Mouse (Mus musculus) adrenal gland, adult 18-20 months (tissue): ENCODE measurements at regions not wholly inside any gene's neighbourhood (a gene's known extent, or its start where the extent isn't known, plus 50 kb on each side); places are given as distances from the start of the nearest gene placed in this dataset.
A peak's percentile ranks its signal among the peaks of the same experiment; 100 is the strongest.

Experiments used
- DNase-seq, 2 experiments: peaks; one replicate each; pipeline ENCODE4 v3.0.0; 2021 to 2022; ENCODE audit warnings: low spot score in 2 of 2

DNA sequence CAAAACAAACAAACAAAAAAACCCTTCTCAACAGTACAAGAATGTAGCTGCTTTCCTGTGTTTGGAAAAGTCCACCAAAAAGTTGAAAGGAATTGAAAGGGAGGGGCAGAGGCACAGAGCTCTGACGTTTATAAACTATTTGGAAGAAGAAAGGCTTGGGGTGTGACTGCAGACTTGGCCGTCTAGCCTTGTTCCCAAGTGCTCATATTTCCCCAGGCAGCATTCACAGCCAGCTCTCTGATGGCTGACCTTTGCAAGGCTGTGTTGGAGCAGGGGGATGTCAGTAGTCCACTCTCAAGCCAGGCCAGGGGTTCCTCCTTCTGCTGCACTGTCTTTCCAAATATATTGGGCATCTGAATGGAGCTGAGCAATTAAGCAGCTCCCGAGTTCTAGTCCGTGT is 534.5 kb downstream of the 1700129C05Rik start:
- DNase-seq = no peak

DNA sequence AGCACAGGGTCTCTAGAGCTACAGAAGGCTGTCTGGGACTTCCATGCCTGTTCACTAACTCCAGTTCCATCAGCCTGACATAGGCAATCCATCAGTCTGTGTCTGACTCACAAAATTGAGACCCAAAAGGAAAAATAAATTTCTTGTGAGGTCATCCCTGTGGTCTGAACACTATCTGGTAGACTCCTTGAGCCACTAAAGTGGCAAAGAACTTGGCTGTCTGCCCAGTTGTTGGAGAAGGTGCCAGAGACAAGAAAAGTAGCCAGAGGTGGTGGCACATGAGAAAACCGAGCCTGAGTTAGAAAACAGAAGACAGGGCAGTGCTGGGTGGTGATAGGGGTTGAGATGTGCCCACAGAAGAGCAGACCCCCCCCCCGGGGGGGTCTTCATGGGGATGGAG is 535.0 kb downstream of the 1700129C05Rik start:
- DNase-seq = peak; percentile 22 to 33

DNA sequence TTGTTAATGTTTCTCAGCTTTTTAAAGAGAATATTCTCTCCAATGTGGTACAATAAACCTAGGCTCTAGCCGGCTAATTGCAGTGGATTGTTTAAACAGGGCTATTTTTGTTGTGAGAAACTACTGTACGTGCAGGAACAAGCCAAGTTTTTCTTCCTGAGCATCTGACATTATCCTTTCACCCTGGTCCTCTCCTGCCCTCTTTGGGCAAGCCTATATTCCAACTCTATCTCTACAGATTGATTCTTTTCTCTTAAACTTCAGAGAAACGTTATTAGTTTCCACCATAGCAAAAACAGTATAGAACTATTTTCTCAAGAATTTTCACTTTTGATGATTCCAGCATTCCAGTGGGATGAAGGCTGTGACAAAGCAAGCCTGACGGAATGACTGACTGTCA is 535.2 kb downstream of the Fgf9 start:
- DNase-seq = no peak

DNA sequence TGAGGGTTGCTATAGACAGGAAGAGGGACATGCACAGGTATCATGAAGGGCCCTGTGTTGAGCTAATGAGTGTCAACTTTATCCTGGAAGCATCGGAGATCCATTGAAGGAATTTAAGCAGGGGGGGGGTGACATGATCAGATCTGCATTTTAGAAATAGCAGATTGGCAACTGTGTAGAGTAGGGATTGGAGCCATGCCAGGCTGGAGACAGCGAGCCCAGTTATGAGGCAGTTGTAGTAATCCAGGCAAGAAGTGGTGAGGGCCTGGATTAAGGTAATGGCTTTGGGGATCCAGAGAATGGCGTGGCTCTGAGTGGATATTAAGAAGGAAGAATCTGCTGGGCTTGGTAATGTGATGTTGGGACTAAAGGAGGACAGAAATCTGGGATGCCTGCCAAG is 528.5 kb downstream of the Fgf9 start:
- no peak for DNase-seq

DNA sequence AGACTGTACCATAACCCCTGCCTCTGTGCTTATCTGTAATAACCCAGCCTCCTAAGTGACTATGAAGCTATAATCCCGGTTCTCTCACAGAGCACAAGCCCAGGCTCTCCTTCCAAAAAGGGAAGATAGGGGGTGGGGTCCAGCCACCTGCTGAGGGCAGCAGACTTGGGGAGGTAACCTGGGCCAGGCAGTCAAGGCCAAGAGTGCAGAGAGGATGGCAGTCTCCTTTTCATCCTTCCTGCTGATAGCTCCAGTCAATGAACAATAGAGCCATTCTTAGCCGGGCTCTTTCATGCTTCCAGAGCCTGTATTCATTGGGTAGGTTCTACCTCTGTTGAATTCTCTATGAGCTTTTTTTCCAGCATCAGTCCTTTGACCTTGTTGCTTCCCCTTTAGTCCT is 527.5 kb downstream of the Fgf9 start:
- DNase-seq = no peak

DNA sequence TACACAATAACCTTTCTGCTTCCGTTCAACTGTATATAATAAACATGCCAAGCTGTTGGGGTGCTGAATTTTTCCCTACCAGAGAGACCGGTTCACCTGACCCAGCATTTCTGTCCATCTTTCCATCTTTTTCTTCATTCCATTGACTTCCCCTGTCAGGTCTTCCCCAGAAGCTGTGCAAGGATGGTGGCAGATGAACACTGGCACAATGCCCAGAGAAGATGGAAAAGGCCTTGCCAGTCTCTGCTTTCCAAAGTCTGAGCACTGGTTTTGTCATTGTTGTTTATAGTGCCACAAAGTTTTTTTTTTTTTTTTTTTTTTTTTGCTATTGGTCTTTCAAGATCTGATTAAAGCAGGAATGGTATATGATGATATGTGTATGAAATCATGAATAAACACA is 526.6 kb downstream of the Fgf9 start:
- no peak for DNase-seq

DNA sequence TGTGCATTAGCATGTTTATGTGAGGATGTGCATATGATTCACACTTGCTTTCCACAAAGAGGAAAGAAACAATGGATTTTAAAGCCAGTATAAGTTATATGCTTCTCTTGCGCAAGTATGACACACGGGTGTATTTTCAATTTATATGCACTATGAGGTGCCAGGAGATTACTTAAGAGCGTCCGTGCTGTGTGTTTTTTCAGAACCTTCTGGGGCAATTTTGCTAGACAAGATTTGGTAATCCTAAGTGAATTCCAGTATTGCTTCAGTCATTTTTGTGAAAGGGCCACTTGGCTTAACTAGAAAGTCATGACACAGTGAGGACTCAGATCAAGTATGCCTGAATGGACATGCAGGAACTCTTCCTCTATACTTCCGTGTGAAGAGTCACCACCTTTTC is 511.5 kb downstream of the Fgf9 start:
- DNase-seq = no peak

DNA sequence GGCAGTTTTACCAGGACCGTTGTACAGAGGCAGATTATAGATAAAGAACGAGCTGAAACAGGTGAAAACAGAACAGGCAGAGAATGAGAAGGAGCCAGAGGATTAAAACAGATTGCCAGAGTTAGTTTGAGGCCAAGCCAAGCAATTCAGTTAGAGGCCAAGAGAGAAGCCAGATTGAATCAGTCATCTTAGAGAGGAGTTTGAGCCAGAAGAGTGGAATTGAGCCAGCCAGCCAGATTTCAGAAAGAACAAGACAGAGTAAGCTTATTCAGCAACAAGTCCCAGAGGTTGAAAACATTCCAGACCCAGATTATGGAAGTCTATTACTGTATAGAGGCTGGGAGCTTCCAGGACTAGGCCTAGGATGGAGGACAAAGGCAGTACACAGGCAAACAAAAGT is 499.7 kb downstream of the Fgf9 start:
- DNase-seq = no peak

DNA sequence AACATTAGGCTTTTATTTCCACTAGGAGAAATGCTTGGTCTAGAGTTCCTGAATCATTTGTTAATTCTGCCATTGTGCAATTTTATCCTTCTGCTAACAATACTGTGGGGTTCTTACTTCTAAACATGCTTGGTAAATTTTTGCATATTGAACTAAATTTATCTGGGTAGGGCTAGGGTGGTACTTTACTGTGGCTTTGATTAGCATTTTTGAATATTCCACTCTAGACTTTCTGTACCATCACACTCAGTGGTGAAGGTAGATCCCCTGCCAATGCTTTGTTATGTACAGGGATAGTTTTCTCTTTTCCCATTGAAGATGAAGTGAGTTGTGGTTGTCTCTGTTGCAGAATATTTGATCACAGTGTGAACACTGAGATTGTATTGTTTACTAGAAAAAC is 497.1 kb downstream of the Fgf9 start:
- no peak for DNase-seq

DNA sequence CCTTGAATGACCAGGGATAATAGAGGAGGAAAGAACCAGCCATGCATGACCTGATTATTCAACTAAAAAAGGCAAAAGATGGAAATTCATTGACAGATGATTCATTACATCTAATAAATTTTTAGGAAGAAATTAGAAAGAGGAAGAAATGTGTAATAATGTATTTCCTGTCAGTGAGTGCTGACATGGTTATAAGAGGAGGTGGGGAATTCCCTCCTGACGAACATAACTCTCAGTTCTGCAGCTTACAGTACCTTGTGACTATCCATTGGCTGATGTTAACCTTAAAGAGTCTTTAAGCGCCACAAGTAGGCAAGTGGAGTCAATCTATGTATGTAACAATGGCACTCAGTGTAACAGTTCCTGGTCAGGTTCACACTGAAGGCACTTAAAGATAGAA is 492.7 kb downstream of the Fgf9 start:
- DNase-seq = no peak

DNA sequence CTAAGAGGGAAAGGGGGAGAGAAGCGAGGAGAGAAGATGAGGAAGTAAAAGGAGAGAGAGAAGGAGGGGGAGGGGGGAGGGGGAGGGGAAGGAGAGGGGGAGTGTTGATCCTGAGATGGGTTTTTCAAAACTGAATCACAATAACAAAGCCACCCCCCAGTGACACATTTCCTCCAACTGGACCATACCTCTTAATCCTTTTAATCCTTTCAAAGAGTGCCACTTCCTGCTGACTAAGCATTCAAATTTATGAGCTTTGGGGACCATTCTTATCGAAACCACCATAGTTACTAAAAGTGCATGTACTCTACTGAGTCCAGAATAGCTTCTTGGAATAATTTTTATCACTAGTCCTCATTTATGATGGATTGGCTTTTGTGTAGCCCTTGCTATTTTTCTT is 480.4 kb downstream of the Fgf9 start:
- DNase-seq = no peak

DNA sequence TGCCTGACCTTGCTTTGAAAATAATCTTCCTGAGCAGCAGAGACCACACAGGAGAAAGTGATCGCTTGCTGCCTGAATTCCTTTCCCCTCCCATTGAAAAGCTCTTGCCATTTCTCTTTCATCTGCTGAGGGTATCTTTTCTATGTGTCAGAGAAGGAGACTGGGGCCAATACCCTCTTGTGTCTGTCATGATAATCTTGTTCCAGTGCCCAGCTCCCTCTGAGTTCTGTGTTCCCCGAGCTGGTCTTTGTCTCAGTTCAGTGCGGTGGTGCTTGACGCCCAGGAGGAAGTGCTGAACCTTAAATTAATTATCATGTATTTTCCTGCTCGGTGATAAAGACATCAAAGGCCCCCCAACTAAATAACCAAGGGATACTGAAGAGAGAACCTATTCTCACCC is 475.4 kb downstream of the Fgf9 start:
- no peak for DNase-seq

DNA sequence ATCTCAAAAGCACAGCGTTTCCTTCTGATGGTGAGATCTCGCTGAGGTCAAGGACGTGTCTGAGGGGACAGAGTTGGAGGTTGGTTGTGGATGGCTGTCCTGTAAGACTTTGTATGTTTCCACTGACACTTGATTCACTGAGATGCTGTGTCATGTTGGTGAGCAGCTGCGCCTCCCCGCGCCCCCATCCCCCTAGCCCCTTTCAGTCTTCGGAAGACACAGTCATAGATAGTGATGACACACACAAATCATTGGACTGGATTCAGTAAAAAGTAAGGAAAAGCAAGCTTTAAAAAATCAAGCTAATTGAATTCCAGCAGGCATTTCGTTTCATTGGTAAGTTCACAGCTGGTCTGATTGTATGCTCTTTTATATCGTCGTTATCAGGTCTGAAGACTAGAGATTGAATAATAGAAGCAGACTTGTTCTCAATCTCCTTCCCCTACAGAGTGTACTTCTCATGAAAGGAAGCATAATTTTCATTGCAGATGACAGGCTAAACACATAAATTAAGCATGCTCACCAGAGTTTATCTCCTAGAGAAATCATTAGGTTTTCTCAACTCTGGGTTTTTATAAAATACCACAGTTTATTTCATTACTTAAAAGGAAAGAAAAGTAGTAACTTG is 472.9 kb downstream of the Fgf9 start:
- DNase-seq = no peak

DNA sequence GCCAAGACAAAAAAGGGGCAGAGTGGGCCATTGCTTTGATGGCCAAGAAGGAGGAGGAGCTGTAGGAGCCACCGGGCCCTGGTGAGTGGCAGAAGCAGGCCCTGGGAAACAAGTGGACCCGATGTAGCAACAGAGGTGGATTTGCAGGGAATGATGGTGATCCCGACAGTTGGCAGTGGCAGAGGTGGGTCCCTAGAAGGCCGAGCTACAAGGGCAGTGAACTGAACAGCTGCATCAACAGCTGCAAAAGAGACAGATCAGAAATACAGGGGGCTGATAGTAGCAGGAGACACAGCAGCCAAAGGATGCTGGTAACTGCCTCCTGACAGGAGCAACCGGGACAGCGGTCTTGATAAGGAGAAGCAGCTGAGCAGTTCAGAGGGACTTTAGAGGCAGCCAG is 467.8 kb downstream of the Fgf9 start:
- no peak for DNase-seq

DNA sequence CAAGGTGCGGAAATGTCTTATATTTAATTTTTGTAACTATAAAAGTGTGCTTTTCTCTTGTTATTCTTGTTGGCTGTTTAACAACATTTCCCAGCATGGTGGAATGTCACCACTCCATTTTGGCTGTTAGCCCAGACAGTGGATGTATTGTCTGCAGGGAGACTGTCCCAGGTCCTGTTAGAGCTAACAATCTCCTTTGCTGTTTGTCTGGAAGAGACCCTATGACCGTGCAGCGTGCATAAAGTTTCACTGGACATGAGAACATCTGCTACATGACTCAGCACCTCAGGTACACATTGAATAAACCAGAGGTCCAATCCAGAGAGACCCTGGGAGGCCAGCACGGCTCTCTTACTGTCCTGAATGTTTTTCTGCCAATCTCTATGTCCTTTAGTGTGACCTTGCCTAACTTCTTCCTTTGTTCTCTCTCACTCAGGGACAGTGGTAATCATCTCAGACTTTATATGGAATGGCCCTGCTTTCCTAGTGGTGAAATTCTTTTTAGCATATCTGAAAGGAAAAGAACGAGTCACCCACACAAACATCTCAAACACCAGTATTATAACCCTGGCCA is 450.7 kb downstream of the Fgf9 start:
- DNase-seq = no peak

DNA sequence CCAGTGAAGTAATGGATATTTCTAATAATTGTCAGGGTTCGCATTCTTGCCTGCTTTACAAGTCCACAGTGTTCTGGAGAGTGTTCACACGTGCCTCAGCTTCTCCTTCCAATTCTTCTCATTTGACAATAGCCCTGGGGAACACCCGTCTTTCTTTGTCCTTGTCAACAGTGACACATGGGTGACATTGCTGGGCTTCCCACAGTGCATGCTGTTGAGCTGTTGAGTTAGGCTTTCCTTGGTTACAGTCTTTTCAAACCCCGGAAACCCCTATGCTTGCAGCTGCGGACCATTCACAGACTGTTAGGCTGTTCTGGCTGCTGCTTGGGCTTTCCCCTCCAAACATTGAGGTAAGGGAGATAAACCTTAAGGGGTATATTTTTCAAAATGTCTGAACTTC is 450.0 kb downstream of the Fgf9 start:
- DNase-seq = no peak

DNA sequence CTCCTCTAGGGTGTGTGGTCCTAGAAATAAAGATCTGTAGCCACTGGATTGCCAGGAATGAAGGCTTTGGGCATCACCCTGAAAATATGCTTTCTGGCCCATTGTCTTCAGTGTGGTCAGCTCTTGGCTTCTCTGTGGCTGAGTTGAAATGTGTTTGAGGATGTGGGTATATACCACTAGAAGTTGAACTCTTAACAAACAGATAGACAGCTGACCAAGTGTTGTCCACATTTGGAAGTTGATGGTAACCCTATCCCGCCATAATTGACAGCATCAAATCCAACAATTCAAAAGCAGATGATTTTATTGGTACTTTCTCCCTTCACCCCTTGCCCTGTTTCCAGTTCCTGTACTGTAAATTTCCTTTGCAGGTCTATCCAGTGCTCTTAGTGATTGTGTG is 448.7 kb downstream of the Fgf9 start:
- no peak for DNase-seq

DNA sequence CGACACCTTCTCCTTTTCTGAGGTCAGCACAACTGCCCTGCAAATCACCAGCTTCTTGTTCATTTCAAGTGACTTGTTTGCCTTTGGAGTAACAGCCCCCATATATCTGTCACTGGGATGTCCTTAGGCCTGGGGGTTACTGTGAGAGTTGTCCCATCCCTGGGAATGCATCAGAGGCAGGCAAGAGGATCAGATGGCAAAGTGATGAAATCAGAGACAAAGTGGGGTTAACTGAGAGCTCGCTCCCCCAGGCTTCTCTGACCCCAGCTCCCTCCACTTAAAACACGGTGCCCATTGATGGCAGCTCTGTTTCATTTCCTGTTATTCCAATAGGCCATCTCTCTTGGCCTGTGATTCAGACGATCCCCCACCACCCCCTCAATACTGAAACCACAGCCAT is 446.2 kb downstream of the Fgf9 start:
- DNase-seq = no peak

DNA sequence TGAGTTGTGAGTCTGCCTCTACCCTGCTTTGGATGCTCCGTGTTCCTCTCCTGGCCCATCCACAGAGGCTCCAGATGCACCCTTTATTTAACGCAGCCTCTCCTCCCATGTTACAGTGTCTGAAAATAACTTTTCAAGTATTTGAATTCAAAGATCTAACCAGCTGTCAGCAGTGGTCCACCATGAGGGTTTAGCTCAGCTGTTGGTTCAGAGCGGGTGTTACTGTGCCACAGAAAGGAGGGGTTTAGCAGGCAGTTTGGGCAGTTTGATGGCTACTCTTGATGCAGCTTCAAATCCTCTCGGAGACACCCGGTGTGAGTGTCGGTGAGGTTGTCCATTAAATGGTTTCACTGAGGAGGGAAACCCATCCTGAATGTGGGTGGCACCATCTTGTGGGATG is 441.8 kb downstream of the Fgf9 start:
- DNase-seq = no peak

DNA sequence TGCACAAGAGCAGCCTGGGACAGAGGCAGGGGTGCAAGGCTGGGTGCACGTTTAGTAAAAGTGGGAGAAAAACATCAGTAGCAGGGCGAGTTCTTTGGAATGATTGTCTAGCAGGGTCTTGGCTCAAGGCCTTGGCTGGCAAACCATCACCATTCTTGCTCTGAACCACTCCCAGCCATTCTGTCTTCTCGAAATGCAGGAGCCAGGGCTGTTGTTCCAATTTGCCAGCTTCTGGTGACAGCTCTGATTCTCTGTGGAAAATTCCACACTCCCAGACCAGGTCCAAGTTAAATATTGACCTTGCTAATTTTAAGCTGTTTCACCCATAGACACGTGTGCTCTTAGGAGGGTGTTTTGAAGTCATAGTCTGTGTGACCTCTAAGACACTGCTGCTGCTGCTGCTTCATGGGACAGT is 441.2 kb downstream of the Fgf9 start:
- DNase-seq = no peak

DNA sequence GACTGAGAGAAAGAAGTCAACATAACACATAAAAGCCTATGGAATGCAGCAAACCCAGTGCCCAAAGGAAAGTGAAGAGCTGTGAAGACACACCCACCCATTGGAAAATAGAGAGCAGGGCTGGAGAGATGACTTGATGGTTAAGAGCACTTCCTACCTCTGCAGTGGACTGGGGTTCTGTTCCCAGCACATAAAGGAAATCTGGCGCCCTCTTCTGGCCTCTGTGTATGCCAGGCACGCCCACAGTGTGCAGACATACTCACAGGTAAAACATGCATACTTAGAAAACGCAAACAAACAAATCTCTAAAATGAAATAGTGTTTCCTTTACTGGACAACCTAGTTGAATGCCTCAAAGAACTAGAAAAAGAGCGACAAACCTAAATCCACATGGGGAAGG is 440.4 kb downstream of the Fgf9 start:
- no peak for DNase-seq

DNA sequence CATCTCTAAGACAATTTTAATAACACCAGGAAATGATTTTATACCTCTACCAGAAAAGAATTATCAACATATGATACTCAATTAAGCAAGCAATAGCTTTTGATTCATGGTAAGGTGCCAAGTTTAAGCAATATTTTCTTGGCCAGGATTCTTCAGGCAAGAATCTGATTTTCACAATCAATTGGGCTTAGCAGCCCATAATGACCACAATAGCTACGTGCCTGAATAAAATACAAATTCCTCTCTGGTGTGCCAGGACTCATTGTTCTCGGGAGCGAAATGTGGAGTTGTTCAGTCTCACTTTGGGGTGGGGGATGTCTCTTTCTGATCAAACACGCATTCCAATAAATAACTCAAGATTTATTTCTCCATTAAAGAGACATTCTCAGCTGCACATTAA is 438.8 kb downstream of the Fgf9 start:
- no peak for DNase-seq

DNA sequence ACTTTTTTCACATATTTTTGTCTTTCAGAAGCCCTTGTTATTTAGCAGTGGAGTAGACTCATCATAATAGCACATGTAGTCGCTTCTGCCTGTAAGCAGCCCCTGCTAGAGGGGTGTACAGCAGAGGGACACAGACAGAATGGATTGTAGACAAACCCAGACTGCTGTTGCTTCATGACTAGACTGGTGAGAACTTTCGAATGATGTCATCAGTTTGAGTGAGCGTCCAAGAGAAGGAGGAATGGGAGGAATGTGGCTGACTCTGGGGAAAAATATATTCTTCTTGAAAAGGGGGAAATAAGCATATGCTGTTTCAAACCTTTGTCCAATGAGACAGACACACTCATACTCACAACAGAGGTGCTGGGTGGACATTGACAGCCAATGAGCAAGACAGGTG is 436.1 kb downstream of the Fgf9 start:
- no peak for DNase-seq

DNA sequence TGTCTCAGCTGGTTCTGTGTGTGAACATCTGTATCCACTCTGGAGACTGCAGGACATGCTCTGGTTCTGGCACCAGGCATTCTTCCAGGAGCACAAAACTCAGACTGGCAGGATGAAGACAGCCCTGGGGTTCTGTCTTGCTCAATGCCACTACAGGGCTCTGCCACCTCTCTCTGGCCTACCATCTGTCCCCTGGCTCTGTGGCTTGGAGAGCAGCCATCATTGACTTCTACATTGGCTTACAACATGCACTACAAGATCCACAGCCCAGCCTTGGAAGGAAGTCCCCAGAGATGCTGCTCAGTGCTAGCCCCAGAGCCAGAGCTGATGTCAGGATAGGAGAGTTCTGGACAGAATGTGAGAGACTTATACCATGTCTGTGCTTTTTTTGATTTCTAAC is 435.5 kb downstream of the Fgf9 start:
- DNase-seq = no peak
